8 mouse cellular contexts compared by ENCODE assay signal in genomic region chr1:161037026-161037425, GRCm38 (mm10). TPM values are rescaled to one million over a fixed set of nuclear protein-coding genes. Genes with fewer than 3 reads are reported as not detected.
A peak's percentile ranks its signal among the peaks of the same experiment; 100 is the strongest.
DNase-seq lines count a peak whose midpoint lies in the region; ATAC-seq and TF ChIP-seq lines count a peak whose summit lies in the region.

No protein-coding gene starts in this region.

- H3K9ac ChIP-seq in lung, embryonic 14.5 days, result peak overlapping the region; percentile 97
- peak overlapping the region; percentile 88 for H3K9ac ChIP-seq in embryonic facial prominence, embryonic 14.5 days (ENCODE audit: low read depth, low read length)
- H3K9ac ChIP-seq in limb, embryonic 11.5 days (ENCODE audit: low read length), result peak overlapping the region; percentile 94
- peak overlapping the region; percentile 59; the same call in 1 of the 2 replicates for H3K9ac ChIP-seq in stomach, embryonic 15.5 days

- H3K4me3 ChIP-seq in lung, embryonic 14.5 days (ENCODE audit: low read depth, low read length), result peak overlapping the region; percentile 81
- peak overlapping the region; percentile 70 for H3K4me3 ChIP-seq in embryonic facial prominence, embryonic 14.5 days (ENCODE audit: low read depth, low read length)
- H3K4me3 ChIP-seq in limb, embryonic 11.5 days (ENCODE audit: low read depth, low read length), result peak overlapping the region; percentile 83
- H3K4me3 ChIP-seq in stomach, embryonic 15.5 days (replicated peaks), result peak overlapping the region; percentile 81

- peak overlapping the region; percentile 97 for H3K27ac ChIP-seq in lung, embryonic 14.5 days (ENCODE audit: low read depth)
- peak overlapping the region; percentile 90 for H3K27ac ChIP-seq in embryonic facial prominence, embryonic 14.5 days (replicated peaks; ENCODE audit: low read depth, low read length)
- H3K27ac ChIP-seq in limb, embryonic 11.5 days (replicated peaks; ENCODE audit: low read depth, low read length), result no peak overlapping the region
- peak overlapping the region; percentile 85; the same call in 1 of the 2 replicates for H3K27ac ChIP-seq in stomach, embryonic 15.5 days

- H3K36me3 ChIP-seq in lung, embryonic 14.5 days (ENCODE audit: insufficient read depth), result peaks cover 60% of the 10 kb centered on the region
- peaks cover 45% of the 10 kb centered on the region for H3K36me3 ChIP-seq in embryonic facial prominence, embryonic 14.5 days (ENCODE audit: control insufficient read depth, insufficient read depth, low read length)
- peaks cover 6% of the 10 kb centered on the region; the same call in 1 of the 2 replicates for H3K36me3 ChIP-seq in limb, embryonic 11.5 days (ENCODE audit: control insufficient read depth, insufficient read depth, low read length)
- H3K36me3 ChIP-seq in stomach, embryonic 15.5 days, result peaks cover 8% of the 10 kb centered on the region

- no peaks in the 10 kb centered on the region for H3K27me3 ChIP-seq in lung, embryonic 14.5 days (ENCODE audit: insufficient read depth, low read length)
- no peaks in the 10 kb centered on the region for H3K27me3 ChIP-seq in embryonic facial prominence, embryonic 14.5 days (replicated peaks; ENCODE audit: control insufficient read depth, insufficient read depth, low read length)
- H3K27me3 ChIP-seq in limb, embryonic 11.5 days (ENCODE audit: control insufficient read depth, insufficient read depth, low read length), result no peaks in the 10 kb centered on the region
- no peaks in the 10 kb centered on the region for H3K27me3 ChIP-seq in stomach, embryonic 15.5 days (replicated peaks)

- H3K4me2 ChIP-seq in lung, embryonic 14.5 days, result peak overlapping the region; percentile 85
- peak overlapping the region; percentile 85 for H3K4me2 ChIP-seq in embryonic facial prominence, embryonic 14.5 days (ENCODE audit: low read depth, low read length)
- H3K4me2 ChIP-seq in limb, embryonic 11.5 days (ENCODE audit: low read depth, severe bottlenecking), result peak overlapping the region; percentile 78
- peak overlapping the region; percentile 70 for H3K4me2 ChIP-seq in stomach, embryonic 15.5 days

- DNase-seq in lung, embryonic 14.5 days, result no peak
- DNase-seq in lung, postnatal 10 days, result no peak
- peak; percentile 11 for DNase-seq in embryonic facial prominence, embryonic 14.5 days (ENCODE audit: low spot score)
- DNase-seq in limb, embryonic 11.5 days (ENCODE audit: low spot score), result no peak
- DNase-seq in gastrocnemius, postnatal 10 days, result no peak
- no peak for DNase-seq in layer of hippocampus, adult 11-12 months (ENCODE audit: low spot score)

- no peak for TF ChIP-seq CTCF in lung, embryonic 14.5 days (IDR thresholded peaks at IDR 0.05; ENCODE audit: low read depth)

- WGBS in lung, embryonic 14.5 days, result 2% methylated on average over 1 of the region's 1 CpGs
- WGBS in embryonic facial prominence, embryonic 14.5 days, result 0% methylated on average over 1 of the region's 1 CpGs
- 2% methylated on average over 1 of the region's 1 CpGs for WGBS in limb, embryonic 11.5 days
- 2% methylated on average over 1 of the region's 1 CpGs for WGBS in stomach, embryonic 15.5 days

- H3K9me3 ChIP-seq in lung, embryonic 14.5 days (ENCODE audit: low read depth, low read length), result no peaks in the 10 kb centered on the region
- H3K9me3 ChIP-seq in embryonic facial prominence, embryonic 14.5 days (ENCODE audit: control insufficient read depth, low read length), result no peaks in the 10 kb centered on the region
- no peaks in the 10 kb centered on the region for H3K9me3 ChIP-seq in limb, embryonic 11.5 days (ENCODE audit: control insufficient read depth, low read length)
- no peaks in the 10 kb centered on the region for H3K9me3 ChIP-seq in stomach, embryonic 15.5 days

- no peak for ATAC-seq in lung, embryonic 14.5 days (ENCODE audit: insufficient read depth)
- ATAC-seq in embryonic facial prominence, embryonic 14.5 days (ENCODE audit: low read depth), result no peak
- no peak for ATAC-seq in limb, embryonic 11.5 days (ENCODE audit: insufficient number of reproducible peaks, low FRiP score, low TSS enrichment, low read depth)
- ATAC-seq in stomach, embryonic 15.5 days (ENCODE audit: insufficient read depth, low FRiP score, low read depth), result no peak
- no peak for ATAC-seq in inflammation-experienced regulatory T-cells, adult 6 months

- no peaks in the 10 kb centered on the region for H3K4me1 ChIP-seq in lung, embryonic 14.5 days (ENCODE audit: insufficient read depth)
- H3K4me1 ChIP-seq in embryonic facial prominence, embryonic 14.5 days (ENCODE audit: control insufficient read depth, insufficient read depth, low read length), result 0 out of 2 replicates have a peak, but pooled peaks cover 3% of the 10 kb centered on the region
- no peaks in the 10 kb centered on the region; the same call in 1 of the 2 replicates for H3K4me1 ChIP-seq in limb, embryonic 11.5 days (ENCODE audit: control insufficient read depth, insufficient read depth, low read length)
- peaks cover 11% of the 10 kb centered on the region; the same call in 1 of the 2 replicates for H3K4me1 ChIP-seq in stomach, embryonic 15.5 days

RNA-seq across cellular contexts. Expression of gene Zbtb37, which starts 2.4 kb away (rescaled TPM):
- polyA plus RNA-seq in lung, embryonic 14.5 days (2014; fragmentation: Nextera tagmentation; extraction: Ambion mirVana), result 9.5 and 12.2 TPM in 2 replicates
- 7.8 and 10.5 TPM in 2 replicates for polyA plus RNA-seq in embryonic facial prominence, embryonic 14.5 days (2014; fragmentation: Nextera tagmentation; extraction: Ambion mirVana)
- 9.3 and 11.5 TPM in 2 replicates for polyA plus RNA-seq in limb, embryonic 11.5 days (2014; fragmentation: Nextera tagmentation; extraction: Ambion mirVana)
- polyA plus RNA-seq in stomach, embryonic 15.5 days (2015; fragmentation: Nextera tagmentation; extraction: Ambion mirVana), result 7.7 and 8.0 TPM in 2 replicates
- polyA plus RNA-seq in inflammation-experienced regulatory T-cells, adult 6 months (2017; shearing (Covaris generic)), result 1 to 10 TPM; 6.0 to 8.8 (median 7.1) TPM
- total RNA-seq in gastrocnemius, postnatal 10 days (2021), result 10 to 100 TPM in 1 of 2 experiments, 1 to 10 TPM in 1; 7.0 to 12.0 TPM

RNA-seq across cellular contexts. Expression of gene Dars2, which starts 33.4 kb away (rescaled TPM):
- polyA plus RNA-seq in lung, embryonic 14.5 days (2014; fragmentation: Nextera tagmentation; extraction: Ambion mirVana), result 37.0 and 42.4 TPM in 2 replicates
- 24.2 and 31.2 TPM in 2 replicates for polyA plus RNA-seq in embryonic facial prominence, embryonic 14.5 days (2014; fragmentation: Nextera tagmentation; extraction: Ambion mirVana)
- 48.0 and 51.6 TPM in 2 replicates for polyA plus RNA-seq in limb, embryonic 11.5 days (2014; fragmentation: Nextera tagmentation; extraction: Ambion mirVana)
- polyA plus RNA-seq in stomach, embryonic 15.5 days (2015; fragmentation: Nextera tagmentation; extraction: Ambion mirVana), result 33.4 and 34.7 TPM in 2 replicates
- 10 to 100 TPM; 15.0 to 27.5 (median 16.3) TPM for polyA plus RNA-seq in inflammation-experienced regulatory T-cells, adult 6 months (2017; shearing (Covaris generic))
- 10 to 100 TPM; 11.3 to 11.8 TPM for total RNA-seq in gastrocnemius, postnatal 10 days (2021)

RNA-seq across cellular contexts. Expression of gene Cenpl, which starts 33.5 kb away (rescaled TPM):
- polyA plus RNA-seq in lung, embryonic 14.5 days (2014; fragmentation: Nextera tagmentation; extraction: Ambion mirVana), result 35.9 and 38.0 TPM in 2 replicates
- polyA plus RNA-seq in embryonic facial prominence, embryonic 14.5 days (2014; fragmentation: Nextera tagmentation; extraction: Ambion mirVana), result 22.6 and 25.6 TPM in 2 replicates
- 41.7 and 44.8 TPM in 2 replicates for polyA plus RNA-seq in limb, embryonic 11.5 days (2014; fragmentation: Nextera tagmentation; extraction: Ambion mirVana)
- 25.6 and 25.7 TPM in 2 replicates for polyA plus RNA-seq in stomach, embryonic 15.5 days (2015; fragmentation: Nextera tagmentation; extraction: Ambion mirVana)
- polyA plus RNA-seq in inflammation-experienced regulatory T-cells, adult 6 months (2017; shearing (Covaris generic)), result 10 to 100 TPM; 15.8 to 44.5 (median 19.1) TPM
- 1 to 10 TPM; 3.4 TPM for total RNA-seq in gastrocnemius, postnatal 10 days (2021)

RNA-seq across cellular contexts. Expression of gene Serpinc1, which starts 58.6 kb away (rescaled TPM):
- 1.3 and 1.6 TPM in 2 replicates for polyA plus RNA-seq in lung, embryonic 14.5 days (2014; fragmentation: Nextera tagmentation; extraction: Ambion mirVana)
- 1.9 and 2.6 TPM in 2 replicates for polyA plus RNA-seq in embryonic facial prominence, embryonic 14.5 days (2014; fragmentation: Nextera tagmentation; extraction: Ambion mirVana)
- 1.4 and 2.0 TPM in 2 replicates for polyA plus RNA-seq in limb, embryonic 11.5 days (2014; fragmentation: Nextera tagmentation; extraction: Ambion mirVana)
- 13.8 and 49.3 TPM in 2 replicates for polyA plus RNA-seq in stomach, embryonic 15.5 days (2015; fragmentation: Nextera tagmentation; extraction: Ambion mirVana)
- polyA plus RNA-seq in inflammation-experienced regulatory T-cells, adult 6 months (2017; shearing (Covaris generic)), result 10 to 100 TPM in 1 of 3 experiments, 1 to 10 TPM in 2; 5.1 to 13.6 (median 9.2) TPM
- 1 to 10 TPM in 1 of 2 experiments, under 1 TPM in 1; 0.56 to 1.8 TPM for total RNA-seq in gastrocnemius, postnatal 10 days (2021)
